Mouse (Mus musculus): ENCODE results near the gene Dhx8.

Dhx8 gene

DNA sequence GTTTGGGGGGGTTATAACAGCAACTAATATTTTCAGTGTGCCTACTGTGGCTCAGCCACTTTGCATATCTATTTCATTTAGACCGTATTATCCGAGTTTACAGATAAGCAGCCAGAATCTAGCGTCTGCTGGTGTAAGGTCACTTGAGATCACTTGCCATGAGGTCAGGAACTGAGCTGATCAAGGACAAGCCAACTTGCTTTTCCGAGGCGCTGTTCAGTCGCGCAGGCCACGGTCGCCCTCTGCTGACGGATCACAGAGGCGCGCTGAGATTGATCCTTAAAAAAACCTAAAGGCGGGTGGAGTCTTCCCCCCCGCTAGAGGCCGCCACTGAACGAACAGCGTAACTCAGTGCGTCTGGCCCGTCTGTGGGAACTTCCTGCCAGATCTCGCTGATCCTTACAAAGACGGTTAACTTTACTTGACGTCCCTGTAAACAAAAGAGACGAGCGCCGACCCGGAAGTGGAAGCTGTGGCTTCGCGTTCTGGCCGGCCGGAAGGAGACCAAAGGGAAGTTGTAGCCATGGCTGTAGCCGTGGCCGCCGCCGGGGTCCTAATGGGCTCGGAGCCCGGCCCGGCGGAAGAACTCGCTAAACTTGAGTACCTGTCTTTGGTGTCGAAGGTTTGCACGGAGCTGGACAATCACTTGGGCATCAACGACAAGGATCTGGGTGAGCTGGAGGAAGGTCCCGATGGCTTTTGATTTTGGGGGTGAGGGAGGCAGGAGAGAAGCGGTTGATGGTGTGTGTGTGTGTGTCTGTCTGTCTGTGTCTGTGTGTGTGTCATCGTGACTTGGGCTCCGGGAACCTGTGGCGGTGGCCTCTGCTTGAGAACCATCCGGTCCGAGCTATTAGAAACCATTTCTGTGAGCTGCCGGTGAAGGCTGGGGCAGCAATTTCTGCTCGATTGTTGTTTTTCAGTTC lies at the start of gene Dhx8:
Dhx8 (plus strand) TSS at position 402 of the 923 bp plus-strand sequence.
- DNase-seq (ENCODE audit: low read depth, low spot score), result peak; percentile 98

DNA sequence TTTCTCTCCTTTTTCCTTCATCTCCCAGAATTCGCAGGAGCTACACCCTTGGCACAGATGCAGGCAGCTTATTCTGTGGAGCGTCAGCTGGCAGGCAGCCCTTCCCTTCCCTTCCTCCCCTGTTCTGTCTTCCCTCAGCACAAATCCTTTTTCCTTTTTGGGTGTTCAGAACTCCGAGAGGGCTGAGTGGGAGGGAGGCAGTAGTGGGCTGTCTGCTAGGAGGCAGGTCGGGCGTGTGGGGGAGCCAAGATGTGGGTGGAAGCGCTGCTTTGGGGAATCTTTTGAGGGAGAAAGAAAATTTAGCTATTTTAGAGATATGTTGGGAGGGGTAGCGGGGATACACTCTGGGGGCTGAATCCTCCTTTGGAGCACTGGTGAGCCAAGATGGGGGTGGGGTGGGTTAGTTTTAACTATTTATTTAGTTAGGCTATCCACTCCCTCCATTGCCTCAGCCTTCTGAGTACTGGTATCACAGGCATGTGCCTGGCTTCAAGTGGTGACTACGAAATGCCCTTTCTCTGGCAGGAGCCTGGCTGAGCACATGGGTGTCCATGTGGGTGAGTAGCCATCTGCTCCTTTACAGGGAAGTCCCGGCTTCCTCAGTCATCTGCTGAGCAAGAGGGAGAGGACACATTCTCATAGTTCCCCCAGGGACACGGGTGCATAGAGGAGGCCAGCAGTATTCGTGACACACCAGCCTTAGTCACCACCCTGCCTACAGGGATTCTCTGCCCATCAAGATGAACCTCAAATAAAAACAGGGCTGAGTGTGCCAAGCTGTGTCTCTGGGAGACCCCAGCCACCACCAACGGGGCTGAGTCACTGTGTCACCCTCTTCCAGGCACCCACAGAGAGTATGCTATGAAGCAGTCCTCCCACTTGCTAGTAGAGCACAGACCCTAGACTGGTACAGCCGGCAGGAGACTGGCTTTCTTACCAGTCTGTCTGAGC lies 45.1 kb upstream of the Dhx8 start:
- DNase-seq (ENCODE audit: low read depth, low spot score), result no peak

DNA sequence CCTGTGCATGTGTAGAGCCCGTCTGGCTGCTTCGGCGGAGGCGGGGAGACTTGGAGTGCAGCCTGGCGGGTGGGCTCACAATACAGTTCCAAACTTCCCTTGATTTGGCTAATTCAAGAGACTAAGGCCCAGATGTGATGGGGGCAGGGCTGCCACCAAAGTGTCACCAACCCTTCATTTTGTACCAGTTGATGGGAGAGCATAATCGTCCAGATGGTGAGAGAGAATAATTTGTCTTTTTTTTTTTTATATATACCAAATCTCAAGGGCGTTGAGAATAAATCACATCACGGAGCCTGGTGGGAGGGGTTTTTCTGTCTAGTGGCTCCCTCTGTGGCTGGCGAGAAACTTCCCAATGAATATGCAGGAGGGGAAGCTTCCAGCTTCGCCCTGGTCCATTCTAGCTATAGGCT lies 43.0 kb upstream of the Dhx8 start:
- no peak for DNase-seq (ENCODE audit: low read depth, low spot score)

DNA sequence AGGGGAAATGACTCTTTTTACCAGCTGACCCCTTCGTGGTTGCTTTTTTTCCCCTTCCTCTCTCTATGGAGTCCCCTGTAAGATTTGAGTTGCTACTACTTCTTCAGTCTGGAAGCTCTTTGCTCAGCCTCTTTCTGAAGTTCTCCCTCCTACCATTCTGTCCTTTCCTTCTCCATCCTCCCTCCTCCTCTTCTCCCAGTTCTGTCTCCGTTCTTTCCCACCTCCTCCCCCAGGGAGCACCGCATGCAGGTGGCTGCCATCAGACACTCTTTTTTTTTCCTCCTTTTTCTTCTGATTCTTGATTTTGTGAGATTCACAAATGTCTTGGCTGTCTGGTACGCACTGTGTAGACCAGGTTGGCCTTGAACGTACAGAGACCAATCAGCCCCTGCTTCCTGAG lies 42.4 kb upstream of the Dhx8 start:
- DNase-seq (ENCODE audit: low read depth, low spot score), result no peak

DNA sequence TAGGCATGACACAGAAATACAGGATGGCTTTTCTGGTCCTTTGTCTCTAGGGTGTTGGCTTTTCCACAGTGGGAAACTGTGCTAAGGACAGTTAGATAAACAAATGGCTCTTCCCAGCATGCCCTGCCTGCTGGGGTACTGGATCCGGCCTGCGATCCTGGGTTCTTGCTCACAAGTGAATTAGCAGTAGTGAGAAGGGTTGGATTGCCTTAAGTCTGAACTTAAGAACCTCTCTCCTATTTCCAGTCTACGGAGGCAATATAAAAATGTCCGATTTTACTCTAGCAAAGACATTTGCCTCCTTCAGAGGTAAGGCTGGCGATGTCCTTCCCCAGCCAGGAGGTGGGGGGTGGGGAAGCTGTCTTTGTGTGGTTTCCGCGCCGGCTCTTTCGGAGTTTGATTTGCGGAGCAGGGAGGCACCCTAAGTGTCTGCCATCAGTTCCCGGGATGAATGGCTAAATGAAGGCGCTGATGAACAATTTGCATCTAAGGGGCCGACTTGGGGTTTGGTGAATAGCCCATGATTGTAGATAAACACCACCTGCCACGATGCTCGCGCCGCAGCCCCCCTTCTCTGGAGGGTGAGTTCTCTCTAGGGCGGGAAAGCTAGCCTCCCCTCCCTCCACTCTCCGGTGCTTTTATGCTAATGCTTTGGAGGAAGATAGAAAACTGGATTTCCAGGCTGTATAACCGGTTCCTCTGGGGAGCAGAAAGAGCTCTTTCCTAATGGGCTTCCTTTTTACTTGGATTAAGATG lies 36.6 kb upstream of the Dhx8 start:
- no peak for DNase-seq (ENCODE audit: low read depth, low spot score)

DNA sequence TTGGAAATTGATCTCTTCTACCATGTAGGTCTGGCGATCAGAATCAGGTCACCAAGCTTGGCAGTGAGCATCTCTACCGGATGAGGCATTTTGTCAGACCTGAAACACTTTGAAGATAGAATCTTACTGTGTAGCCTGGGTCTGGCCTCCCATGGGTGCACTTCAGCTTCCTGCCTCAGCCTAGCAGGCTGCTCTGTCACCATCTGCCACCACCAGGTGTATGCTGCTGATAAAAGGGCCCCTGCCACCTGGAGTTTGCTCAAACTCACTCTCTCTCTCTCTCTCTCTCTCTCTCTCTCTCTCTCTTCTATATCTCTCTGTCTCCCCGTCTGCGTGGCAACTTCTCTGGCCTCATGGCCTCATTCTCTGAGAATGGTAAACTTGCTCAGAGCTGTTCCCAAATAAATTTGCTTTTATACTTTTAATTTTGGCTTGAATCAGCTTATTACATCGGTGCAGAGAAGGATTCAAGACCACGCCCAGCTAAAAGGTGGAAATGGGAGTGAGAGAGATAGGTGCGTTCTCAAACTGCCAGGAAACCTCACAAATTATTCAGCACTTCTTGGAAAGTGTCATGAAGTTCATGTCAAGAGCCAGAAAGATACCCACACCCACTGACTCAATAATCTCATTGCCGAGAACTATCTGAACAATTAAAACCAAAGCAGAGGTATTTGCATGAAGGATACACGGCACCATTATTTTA lies 35.4 kb upstream of the Dhx8 start:
- DNase-seq (ENCODE audit: low read depth, low spot score), result no peak

DNA sequence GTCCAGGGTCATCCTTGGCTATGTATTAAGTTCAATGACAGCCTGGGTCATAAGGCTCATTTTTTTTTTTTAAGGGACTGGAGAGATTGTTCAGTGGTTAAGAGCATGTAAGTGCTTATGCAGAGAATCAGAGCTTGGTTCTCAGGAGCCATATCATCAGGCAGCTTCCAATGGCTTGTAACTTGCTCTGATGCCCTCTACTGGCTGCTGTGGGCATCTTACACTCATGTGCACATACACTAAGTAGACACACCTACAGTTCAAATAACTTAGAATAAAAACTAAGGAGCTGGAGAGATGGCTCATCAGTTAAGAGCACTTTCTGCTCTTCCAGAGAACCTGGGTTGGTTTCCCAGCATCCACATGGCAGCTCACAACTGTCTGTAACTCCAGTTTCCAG lies 34.6 kb upstream of the Dhx8 start:
- DNase-seq (ENCODE audit: low read depth, low spot score), result no peak

DNA sequence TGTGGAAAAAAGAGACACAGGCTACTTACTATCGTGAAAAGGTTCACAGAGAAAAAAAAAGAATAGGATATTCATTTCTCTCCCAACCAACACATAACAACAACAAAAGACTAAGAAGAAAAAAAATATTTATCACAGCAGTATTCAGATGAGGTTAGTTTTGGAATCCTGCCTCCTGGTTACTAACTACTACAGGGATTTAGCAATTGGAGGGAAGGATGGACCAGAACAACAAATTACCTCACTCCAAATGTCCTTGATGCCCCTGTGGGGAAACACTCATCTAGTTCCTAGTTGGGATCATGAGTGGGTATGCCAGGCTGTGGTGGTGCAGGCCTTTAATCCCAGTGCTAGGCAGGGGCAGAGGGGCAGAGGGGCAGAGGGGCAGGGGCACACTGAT lies 33.2 kb upstream of the Dhx8 start:
- no peak for DNase-seq (ENCODE audit: low read depth, low spot score)

DNA sequence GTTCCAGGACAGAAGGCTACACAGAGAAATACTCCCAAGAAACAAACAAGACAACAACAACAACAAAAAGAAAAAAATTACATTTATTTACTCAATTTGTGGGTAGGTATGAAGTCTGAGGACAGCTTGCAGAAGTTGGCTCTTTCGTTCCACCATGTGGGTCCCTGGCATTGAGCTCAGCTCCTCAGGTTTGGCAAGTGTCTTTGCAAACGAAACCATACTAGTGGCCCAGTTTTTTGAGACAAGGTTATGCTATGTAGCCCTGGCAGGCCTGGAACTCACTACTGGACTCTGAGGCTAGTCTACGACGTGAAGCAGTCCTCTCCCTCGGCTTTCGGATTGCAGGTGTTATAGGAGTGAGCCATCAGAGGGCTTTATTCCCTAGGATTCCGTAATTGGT lies 32.7 kb upstream of the Dhx8 start:
- no peak for DNase-seq (ENCODE audit: low read depth, low spot score)

DNA sequence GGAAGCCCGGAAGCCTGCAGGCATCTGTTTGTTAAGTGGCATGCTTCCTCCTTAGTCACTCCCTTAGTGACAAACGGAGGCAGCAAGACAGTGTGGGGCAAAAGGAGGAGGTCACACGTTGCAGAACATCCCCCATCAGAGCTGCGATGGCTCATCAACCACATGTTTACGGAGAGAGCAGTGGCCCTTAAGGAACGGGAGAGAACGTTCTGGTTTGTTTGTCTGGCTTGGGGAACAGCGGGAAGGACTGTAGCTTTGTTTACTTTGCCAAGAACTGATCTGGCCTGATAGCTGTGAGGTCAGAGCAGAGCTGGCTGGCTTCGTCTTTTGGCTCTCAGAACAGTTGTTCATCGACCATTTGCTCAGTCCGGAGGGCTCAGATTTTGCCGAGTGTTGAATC lies 32.3 kb upstream of the Dhx8 start:
- no peak for DNase-seq (ENCODE audit: low read depth, low spot score)

DNA sequence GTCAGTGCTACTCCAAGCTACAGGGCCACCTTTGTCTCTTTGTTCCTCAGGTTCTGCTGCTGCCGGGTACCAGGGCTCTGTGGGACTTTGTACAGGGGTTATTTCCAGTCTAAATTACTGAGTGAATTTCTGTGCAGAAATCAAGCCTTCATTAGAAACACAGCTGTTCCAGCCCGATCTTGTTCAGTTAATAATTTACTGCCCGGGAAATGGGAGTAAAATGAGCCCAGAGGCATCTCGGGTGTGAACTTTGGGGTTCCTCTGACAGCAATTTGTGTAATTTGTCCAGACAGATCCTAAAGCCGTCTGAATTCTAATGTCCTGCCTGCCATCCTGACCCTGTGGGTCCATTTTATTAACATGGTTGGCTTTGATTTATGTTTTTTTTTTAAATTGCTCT lies 28.6 kb upstream of the Dhx8 start:
- no peak for DNase-seq (ENCODE audit: low read depth, low spot score)

DNA sequence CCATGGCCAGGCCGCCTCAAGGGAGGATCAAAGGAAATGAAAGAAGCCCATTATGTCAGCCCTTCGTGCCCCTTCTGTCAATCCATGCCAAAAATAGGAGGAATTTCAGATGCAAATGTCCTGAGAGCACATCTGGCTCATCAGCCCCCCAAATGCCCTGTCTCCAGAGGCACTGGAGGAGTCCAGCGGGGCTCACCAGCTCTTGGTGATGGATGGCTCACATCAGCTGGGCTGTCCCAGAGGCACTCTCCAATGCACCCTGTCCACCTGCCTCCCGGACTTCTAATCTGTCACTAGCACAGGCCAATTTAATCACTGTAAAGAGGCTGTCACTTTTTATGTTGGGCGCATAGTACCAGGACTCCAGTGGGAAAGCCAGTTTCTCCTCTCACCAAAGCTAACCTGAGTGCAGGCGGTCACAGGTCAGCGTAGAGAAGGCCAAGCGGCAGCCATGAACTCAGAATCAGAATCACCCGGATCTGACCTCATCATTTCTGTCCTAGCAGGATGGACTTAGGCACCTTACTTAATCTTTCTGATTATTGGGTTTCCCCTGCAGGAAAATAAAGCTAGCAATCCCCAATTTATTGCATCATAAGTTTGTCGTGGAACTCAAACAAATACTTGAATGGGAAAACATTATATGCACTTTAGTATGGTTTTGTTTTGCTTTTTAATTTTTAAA lies 25.8 kb upstream of the Dhx8 start:
- no peak for DNase-seq (ENCODE audit: low read depth, low spot score)

DNA sequence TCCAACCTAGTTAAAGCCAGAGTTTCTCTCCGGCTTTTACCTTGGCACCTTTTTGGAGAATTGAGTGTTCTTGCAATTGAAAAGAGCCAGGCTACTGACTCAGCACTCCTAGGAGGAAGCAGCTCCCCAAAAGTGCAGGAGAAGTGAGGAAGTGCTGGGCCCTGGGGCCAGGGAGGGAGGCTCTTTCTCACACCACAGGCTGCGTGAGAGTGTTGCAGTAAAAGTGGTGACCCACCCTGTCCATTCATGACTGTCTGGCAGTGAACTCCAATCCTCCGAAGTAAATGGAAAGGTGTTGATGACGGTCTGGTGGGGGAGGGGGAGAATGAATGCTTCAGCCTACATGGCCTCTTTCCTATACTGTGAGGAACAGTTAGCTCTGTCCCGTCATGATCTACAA lies 24.2 kb upstream of the Dhx8 start:
- no peak for DNase-seq (ENCODE audit: low read depth, low spot score)

DNA sequence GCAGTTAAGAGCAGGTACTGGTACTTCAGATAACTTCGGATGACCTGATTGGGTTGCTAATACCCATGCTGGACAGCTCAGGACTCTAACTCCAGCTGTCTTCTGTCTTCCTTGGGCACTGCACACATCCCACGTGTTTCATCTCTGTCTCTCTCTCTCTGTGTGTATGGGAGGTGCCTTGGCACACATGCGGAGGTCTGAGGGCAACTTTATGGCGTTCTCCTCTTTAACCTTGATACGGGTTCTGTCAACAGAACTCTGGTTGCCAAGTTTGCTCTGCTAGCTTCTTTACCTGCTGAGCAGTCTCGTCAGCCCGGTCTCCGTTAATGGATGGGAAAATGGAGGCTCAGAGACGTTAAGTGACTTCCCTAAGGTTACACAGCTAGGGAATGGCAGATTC lies 19.9 kb upstream of the Dhx8 start:
- no peak for DNase-seq (ENCODE audit: low read depth, low spot score)

DNA sequence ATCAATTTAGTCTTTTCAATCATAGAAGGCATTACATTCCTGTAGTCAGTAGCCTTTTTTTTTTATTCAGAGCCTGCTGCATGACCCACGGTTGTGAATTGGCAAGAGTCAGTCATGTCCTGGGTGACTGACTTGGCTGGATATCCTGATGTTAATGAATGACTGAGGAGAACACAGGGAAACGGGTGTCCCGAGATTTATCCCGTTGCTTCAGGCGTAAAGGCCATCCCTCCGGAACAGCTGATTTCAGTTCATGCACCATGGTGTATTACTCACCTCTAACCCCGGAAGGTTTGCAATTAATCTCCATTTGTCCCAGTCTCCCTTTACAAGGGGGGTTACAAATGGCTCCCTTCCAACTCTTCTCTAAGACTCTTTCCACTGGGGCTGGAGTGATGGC lies 18.7 kb upstream of the Dhx8 start:
- DNase-seq (ENCODE audit: low read depth, low spot score), result no peak

DNA sequence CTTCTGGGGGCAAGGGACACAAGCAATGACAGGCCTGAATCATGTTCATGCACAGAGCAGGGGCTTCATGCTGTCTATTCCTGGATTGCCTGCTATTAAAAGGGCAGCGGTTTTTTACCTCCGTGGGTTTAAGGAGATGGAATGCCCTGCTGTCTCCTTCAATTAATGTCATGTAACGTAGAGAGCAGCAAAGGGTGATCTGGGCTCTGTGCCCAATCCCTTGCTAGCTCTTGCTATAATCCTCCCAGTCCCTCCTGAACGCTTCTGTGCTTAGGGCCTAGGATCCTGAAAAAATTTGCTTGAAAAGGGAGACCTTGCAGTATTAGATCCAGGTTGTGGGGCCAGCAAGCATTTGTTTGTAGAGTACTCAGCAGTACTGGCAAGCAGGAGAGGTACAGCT lies 14.4 kb upstream of the Dhx8 start:
- peak; percentile 85 for DNase-seq (ENCODE audit: low read depth, low spot score)

DNA sequence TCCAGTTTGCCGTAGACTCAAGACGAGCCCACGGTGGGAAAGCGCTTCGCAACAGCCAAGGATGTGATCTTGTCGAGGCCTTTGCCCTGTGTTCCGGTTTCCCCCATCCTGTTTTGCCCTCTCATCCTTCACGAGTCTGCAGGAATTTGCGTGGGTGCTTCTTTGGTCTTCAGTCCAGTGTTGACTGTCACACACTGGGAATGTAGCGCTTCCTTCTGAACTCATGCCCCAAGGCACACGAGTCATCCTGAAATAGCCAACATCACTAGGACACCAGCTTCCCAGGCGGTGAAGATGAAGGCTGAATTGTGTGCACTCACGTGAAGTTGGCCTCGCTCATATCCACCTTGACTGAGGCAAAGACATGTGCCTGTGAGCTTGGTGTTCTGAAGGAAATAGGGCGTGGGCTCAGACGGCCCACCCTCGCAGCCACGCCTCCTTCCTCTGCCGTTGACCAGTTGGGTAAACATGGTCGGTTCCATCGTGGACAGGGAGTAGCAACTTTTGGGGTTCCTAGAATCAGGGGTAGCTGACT lies 12.7 kb upstream of the Dhx8 start:
- DNase-seq (ENCODE audit: low read depth, low spot score), result no peak

DNA sequence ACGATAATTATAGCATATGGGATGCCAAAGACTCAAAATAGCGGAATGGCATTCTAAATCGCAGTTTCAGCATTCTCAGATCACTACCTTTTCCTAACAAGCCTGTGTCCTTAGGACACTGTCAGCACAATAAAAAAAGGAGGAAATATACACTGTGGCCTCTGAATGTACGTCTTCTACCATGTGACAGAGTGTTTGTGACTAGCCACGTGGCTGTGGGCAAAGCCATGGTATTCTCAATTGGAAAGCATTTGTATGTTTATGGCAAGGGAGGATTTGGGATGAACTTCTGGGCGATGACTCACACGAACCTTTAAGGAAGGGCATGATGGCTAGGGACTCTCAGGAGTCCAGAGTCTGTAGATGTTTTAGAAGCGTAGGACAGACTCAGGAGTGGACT lies 7.7 kb upstream of the Dhx8 start:
- DNase-seq (ENCODE audit: low read depth, low spot score), result no peak

DNA sequence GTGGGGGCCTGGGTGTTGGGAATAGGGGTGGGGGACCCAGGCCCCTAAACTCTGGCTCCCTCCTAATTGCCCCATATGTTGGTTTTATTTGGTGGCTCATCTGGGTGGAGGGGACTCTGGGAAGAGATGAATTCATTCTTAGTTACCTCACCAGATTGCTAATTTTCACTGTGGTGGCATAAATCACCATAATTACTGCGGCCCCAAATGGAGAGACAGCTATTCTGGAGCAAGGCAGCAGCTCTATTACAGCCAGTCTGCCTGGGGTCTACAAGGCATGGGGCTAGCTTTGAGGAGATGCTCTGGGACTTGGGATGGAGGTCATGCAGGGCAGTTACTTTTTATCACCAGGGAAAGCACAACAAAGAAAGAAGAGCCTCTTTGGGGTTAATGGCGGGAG lies 6.0 kb upstream of the Dhx8 start:
- no peak for DNase-seq (ENCODE audit: low read depth, low spot score)

DNA sequence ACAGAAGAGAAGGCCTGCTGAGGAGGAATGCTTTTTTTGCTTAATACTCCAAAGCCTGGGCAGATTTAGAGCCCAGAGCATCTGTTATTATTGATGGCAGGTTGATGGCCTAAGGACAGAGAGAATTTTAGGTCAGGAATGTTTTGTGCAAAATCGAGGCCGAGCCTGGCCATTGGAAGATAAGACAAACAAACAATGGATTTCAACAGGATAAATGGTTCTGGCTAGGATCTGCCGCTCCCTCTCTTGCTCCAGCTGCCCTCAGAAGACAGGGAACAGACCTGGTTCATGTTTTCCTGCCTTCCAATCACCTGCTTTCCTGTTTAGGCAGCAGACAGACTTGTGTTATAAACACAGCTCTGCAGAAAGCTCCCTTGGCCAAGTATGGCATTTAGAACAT lies 3.4 kb upstream of the Dhx8 start:
- DNase-seq (ENCODE audit: low read depth, low spot score), result no peak

Measured in retina, postnatal 7 days (tissue).